Mouse (Mus musculus): Measurements from ENCODE around the gene Abraxas1. TPM values are rescaled to one million over a fixed set of nuclear protein-coding genes. Genes with fewer than 3 reads are reported as not detected.
A peak's percentile ranks its signal among the peaks of the same experiment; 100 is the strongest.

Gene Abraxas1
- polyA plus RNA-seq, 1 experiment from 2014 or later, result 30.3 TPM

GRCm38 (mm10) chr5:100819568-100820480 is 941 bp downstream of the Abraxas1 start:
- H3K4me3 ChIP-seq (ENCODE audit: low read depth, low read length), result peak overlapping the region; percentile 87
- H3K9me3 ChIP-seq (ENCODE audit: control insufficient read depth, low read depth, low read length), result no peaks in the 10 kb centered on the region
- peaks cover 6% of the 10 kb centered on the region; the same call in 1 of the 2 replicates for H3K36me3 ChIP-seq (ENCODE audit: control insufficient read depth, insufficient read depth, low read length)
- peak overlapping the region; percentile 46; the same call in 1 of the 2 replicates for H3K27ac ChIP-seq (ENCODE audit: low read length)
- 28% methylated on average over 16 of the region's 16 CpGs for WGBS
- H3K4me1 ChIP-seq (ENCODE audit: control insufficient read depth, insufficient read depth, low read length), result no peaks in the 10 kb centered on the region
- H3K4me2 ChIP-seq (replicated peaks; ENCODE audit: low read depth, low read length), result peak overlapping the region; percentile 69
- H3K27me3 ChIP-seq (ENCODE audit: control insufficient read depth, insufficient read depth, low read length), result no peaks in the 10 kb centered on the region
- peak overlapping the region; percentile 91 for H3K9ac ChIP-seq (replicated peaks; ENCODE audit: low read depth, low read length)
- ATAC-seq (ENCODE audit: insufficient number of reproducible peaks, insufficient read depth, low FRiP score, low read depth), result no peak

GRCm38 (mm10) chr5:100818341-100818740 is 2.4 kb downstream of the Abraxas1 start:
- no peaks in the 10 kb centered on the region for H3K4me1 ChIP-seq (ENCODE audit: control insufficient read depth, insufficient read depth, low read length)
- H3K4me2 ChIP-seq (replicated peaks; ENCODE audit: low read depth, low read length), result no peak overlapping the region
- H3K36me3 ChIP-seq (ENCODE audit: control insufficient read depth, insufficient read depth, low read length), result peaks cover 13% of the 10 kb centered on the region; the same call in 1 of the 2 replicates
- H3K27ac ChIP-seq (ENCODE audit: low read length), result no peak overlapping the region
- H3K4me3 ChIP-seq (ENCODE audit: low read depth, low read length), result no peak overlapping the region
- no peak for ATAC-seq (ENCODE audit: insufficient number of reproducible peaks, insufficient read depth, low FRiP score, low read depth)
- H3K9ac ChIP-seq (replicated peaks; ENCODE audit: low read depth, low read length), result no peak overlapping the region
- 51% methylated on average over 4 of the region's 4 CpGs for WGBS
- H3K9me3 ChIP-seq (ENCODE audit: control insufficient read depth, low read depth, low read length), result no peaks in the 10 kb centered on the region
- H3K27me3 ChIP-seq (ENCODE audit: control insufficient read depth, insufficient read depth, low read length), result no peaks in the 10 kb centered on the region

GRCm38 (mm10) chr5:100798165-100798860 is 22.5 kb downstream of the Abraxas1 start, which contains the start of the genes Helq and Mrps18c:
Gene Helq, minus strand, starts transcription at chr5:100798598.
Gene Mrps18c, plus strand, starts transcription at chr5:100798627.
- no peaks in the 10 kb centered on the region for H3K9me3 ChIP-seq (ENCODE audit: control insufficient read depth, low read depth, low read length)
- under 1% methylated on average over 67 of the region's 67 CpGs for WGBS
- no peaks in the 10 kb centered on the region for H3K4me1 ChIP-seq (ENCODE audit: control insufficient read depth, insufficient read depth, low read length)
- ATAC-seq (ENCODE audit: insufficient number of reproducible peaks, insufficient read depth, low FRiP score, low read depth), result peak; percentile 96
- peak within 1 kb of the TSS; percentile 88 for H3K4me3 ChIP-seq (ENCODE audit: low read depth, low read length)
- H3K36me3 ChIP-seq (ENCODE audit: control insufficient read depth, insufficient read depth, low read length), result peaks cover 26% of the 10 kb centered on the region
- peak within 1 kb of the TSS; percentile 78 for H3K9ac ChIP-seq (replicated peaks; ENCODE audit: low read depth, low read length)
- no peak within 1 kb of the TSS for H3K27ac ChIP-seq (ENCODE audit: low read length)
- H3K27me3 ChIP-seq (ENCODE audit: control insufficient read depth, insufficient read depth, low read length), result no peaks in the 10 kb centered on the region
- peak within 1 kb of the TSS; percentile 93 for H3K4me2 ChIP-seq (replicated peaks; ENCODE audit: low read depth, low read length)

DNA sequence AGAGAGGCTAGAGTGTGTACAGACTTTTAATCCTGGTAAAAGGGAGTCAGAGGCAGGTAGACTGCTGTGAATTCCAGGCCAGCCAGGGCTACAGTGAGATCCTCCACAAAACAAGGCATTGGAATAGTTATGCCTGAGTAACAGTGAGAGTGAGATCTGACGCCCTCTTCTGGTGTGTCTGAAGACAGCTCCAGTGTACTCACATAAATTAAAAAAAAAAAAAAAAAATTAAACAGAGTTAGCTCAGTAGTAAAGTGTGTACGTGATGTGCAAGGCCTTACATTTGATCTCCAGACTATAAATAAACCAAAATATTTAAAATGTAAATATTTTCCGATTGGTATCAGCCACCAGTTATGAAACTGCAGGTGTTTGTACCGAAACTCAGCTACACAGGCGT is 26.7 kb downstream of the Abraxas1 start:
- Histone ChIP-seq H3K9me3 (ENCODE audit: control insufficient read depth, low read depth, low read length) (no peaks in the 10 kb centered on the region), H3K4me2 (replicated peaks; ENCODE audit: low read depth, low read length) (no peak overlapping the region), H3K27me3 (ENCODE audit: control insufficient read depth, insufficient read depth, low read length) (no peaks in the 10 kb centered on the region), H3K27ac (ENCODE audit: low read length) (no peak overlapping the region), H3K4me3 (ENCODE audit: low read depth, low read length) (no peak overlapping the region), H3K4me1 (ENCODE audit: control insufficient read depth, insufficient read depth, low read length) (no peaks in the 10 kb centered on the region), H3K9ac (replicated peaks; ENCODE audit: low read depth, low read length) (no peak overlapping the region), H3K36me3 (ENCODE audit: control insufficient read depth, insufficient read depth, low read length) (peaks cover 45% of the 10 kb centered on the region)
- 79% methylated on average over 5 of the region's 5 CpGs for WGBS
- ATAC-seq (ENCODE audit: insufficient number of reproducible peaks, insufficient read depth, low FRiP score, low read depth), result no peak

GRCm38 (mm10) chr5:100792261-100792660 is 28.5 kb downstream of the Abraxas1 start:
- no peaks in the 10 kb centered on the region for H3K27me3 ChIP-seq (ENCODE audit: control insufficient read depth, insufficient read depth, low read length)
- no peak overlapping the region for H3K27ac ChIP-seq (ENCODE audit: low read length)
- ATAC-seq (ENCODE audit: insufficient number of reproducible peaks, insufficient read depth, low FRiP score, low read depth), result no peak
- H3K4me3 ChIP-seq (ENCODE audit: low read depth, low read length), result no peak overlapping the region
- H3K36me3 ChIP-seq (ENCODE audit: control insufficient read depth, insufficient read depth, low read length), result peaks cover 53% of the 10 kb centered on the region
- 77% methylated on average over 7 of the region's 7 CpGs for WGBS
- no peak overlapping the region for H3K9ac ChIP-seq (replicated peaks; ENCODE audit: low read depth, low read length)
- H3K4me1 ChIP-seq (ENCODE audit: control insufficient read depth, insufficient read depth, low read length), result no peaks in the 10 kb centered on the region
- H3K9me3 ChIP-seq (ENCODE audit: control insufficient read depth, low read depth, low read length), result no peaks in the 10 kb centered on the region
- no peak overlapping the region for H3K4me2 ChIP-seq (replicated peaks; ENCODE audit: low read depth, low read length)

- 90% methylated on average over 9 of the region's 9 CpGs for WGBS
- Histone ChIP-seq H3K27ac (ENCODE audit: low read length) (no peak overlapping the region), H3K9ac (replicated peaks; ENCODE audit: low read depth, low read length) (no peak overlapping the region), H3K4me3 (ENCODE audit: low read depth, low read length) (no peak overlapping the region), H3K36me3 (ENCODE audit: control insufficient read depth, insufficient read depth, low read length) (peaks cover 42% of the 10 kb centered on the region; the same call in 1 of the 2 replicates), H3K4me2 (replicated peaks; ENCODE audit: low read depth, low read length) (no peak overlapping the region), H3K9me3 (ENCODE audit: control insufficient read depth, low read depth, low read length) (no peaks in the 10 kb centered on the region), H3K27me3 (ENCODE audit: control insufficient read depth, insufficient read depth, low read length) (no peaks in the 10 kb centered on the region), H3K4me1 (ENCODE audit: control insufficient read depth, insufficient read depth, low read length) (no peaks in the 10 kb centered on the region)
- no peak for ATAC-seq (ENCODE audit: insufficient number of reproducible peaks, insufficient read depth, low FRiP score, low read depth)
Measured at GRCm38 (mm10) chr5:100787527-100787926, 33.2 kb downstream of the Abraxas1 start.

DNA sequence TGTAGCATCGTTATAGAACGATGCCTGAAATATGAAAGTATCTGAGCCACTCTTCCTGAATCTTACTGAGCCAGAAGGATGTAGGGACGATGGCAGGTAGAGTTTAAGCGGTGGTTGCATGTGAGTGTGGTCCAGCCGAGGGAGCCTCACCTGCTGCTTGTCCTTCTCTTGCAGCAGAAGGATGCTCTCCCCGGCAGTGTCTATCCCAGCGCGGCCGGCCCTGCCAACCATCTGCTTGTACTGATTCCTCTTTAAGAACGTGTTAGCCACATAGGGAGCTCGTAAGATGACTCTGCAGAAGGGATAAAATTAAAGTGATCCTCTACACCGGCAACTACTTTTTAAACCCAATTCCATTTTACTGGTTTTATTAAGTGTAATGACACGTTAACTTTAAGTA is 41.8 kb downstream of the Abraxas1 start:
- peaks cover 25% of the 10 kb centered on the region for H3K36me3 ChIP-seq (ENCODE audit: control insufficient read depth, insufficient read depth, low read length)
- ATAC-seq (ENCODE audit: insufficient number of reproducible peaks, insufficient read depth, low FRiP score, low read depth), result no peak
- no peaks in the 10 kb centered on the region for H3K9me3 ChIP-seq (ENCODE audit: control insufficient read depth, low read depth, low read length)
- WGBS, result 93% methylated on average over 13 of the region's 13 CpGs
- H3K4me1 ChIP-seq (ENCODE audit: control insufficient read depth, insufficient read depth, low read length), result no peaks in the 10 kb centered on the region
- H3K4me3 ChIP-seq (ENCODE audit: low read depth, low read length), result no peak overlapping the region
- H3K27ac ChIP-seq (ENCODE audit: low read length), result no peak overlapping the region
- H3K27me3 ChIP-seq (ENCODE audit: control insufficient read depth, insufficient read depth, low read length), result no peaks in the 10 kb centered on the region
- H3K9ac ChIP-seq (replicated peaks; ENCODE audit: low read depth, low read length), result no peak overlapping the region
- no peak overlapping the region for H3K4me2 ChIP-seq (replicated peaks; ENCODE audit: low read depth, low read length)

- H3K9me3 ChIP-seq (ENCODE audit: control insufficient read depth, low read depth, low read length), result no peaks in the 10 kb centered on the region
- WGBS, result 89% methylated on average over 5 of the region's 5 CpGs
- no peak overlapping the region for H3K4me3 ChIP-seq (ENCODE audit: low read depth, low read length)
- peaks cover 29% of the 10 kb centered on the region for H3K36me3 ChIP-seq (ENCODE audit: control insufficient read depth, insufficient read depth, low read length)
- H3K4me1 ChIP-seq (ENCODE audit: control insufficient read depth, insufficient read depth, low read length), result no peaks in the 10 kb centered on the region
- no peak overlapping the region for H3K9ac ChIP-seq (replicated peaks; ENCODE audit: low read depth, low read length)
- no peak for ATAC-seq (ENCODE audit: insufficient number of reproducible peaks, insufficient read depth, low FRiP score, low read depth)
- no peak overlapping the region for H3K4me2 ChIP-seq (replicated peaks; ENCODE audit: low read depth, low read length)
- no peaks in the 10 kb centered on the region for H3K27me3 ChIP-seq (ENCODE audit: control insufficient read depth, insufficient read depth, low read length)
- no peak overlapping the region for H3K27ac ChIP-seq (ENCODE audit: low read length)
Measured at GRCm38 (mm10) chr5:100776900-100777299, 43.9 kb downstream of the Abraxas1 start.

All from stomach, embryonic 14.5 days (tissue).